Mouse (Mus musculus): ENCODE data around the gene Pxylp1.

The Pxylp1 gene

GRCm38 (mm10) chr9:96890756-96891155, 1.7 kb downstream of the Pxylp1 start:
- DNase-seq (ENCODE audit: low spot score in 2 of 2) = no peak

DNA sequence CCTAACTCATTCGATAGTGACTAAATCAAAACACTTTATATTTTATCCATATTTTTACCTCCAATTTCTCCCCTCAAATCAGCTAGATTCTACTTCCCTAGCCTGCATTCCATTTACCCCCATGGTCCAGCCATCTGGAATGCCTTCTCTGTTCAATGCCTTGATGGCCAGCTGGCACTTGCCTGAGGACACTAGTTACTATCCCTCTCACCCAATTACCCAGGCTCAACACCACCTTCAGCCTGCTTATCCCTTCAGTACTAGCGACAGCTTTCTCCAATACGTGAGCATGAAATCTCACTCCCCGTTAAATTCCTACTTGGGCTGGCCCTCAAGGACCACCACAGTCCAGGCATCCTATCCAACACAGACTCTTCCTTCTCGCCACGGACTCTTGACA, 2.2 kb downstream of the Pxylp1 start:
- DNase-seq (ENCODE audit: low spot score in 2 of 2) = no peak

DNA sequence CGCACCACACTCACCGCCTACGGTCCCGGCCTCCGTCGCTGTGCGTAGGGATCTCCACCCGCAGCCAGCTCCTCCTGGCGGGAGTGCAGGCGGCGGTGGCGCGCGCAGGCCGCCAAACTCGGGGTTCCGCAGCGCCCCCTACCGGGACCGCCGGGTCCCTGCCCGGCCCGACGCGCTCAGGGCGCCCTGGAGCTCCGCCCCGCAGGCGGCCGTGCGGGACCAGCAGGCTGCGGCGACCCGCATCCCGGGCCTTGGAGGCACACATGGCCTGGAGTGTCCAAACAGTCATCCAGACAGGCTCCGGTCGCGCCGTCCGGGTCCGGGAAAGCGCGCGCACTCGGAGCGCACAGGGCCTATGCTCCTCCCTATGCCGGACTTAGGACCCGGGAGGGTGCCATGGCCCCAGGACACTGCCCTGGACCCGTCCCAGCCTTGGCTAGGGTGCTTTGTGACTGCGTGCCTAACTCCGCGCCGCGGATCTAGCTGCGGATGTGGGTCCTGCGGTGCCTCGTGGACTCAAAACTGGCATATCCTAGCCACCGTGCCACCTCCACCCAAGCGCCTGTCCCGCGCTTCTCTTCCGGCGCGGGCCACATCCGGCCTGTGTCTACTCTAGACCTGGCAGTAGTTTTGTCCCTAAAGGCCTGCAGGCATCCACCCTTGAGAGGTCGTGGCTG, 3.0 kb downstream of the Pxylp1 start:
- DNase-seq (ENCODE audit: low spot score in 2 of 2) = peak; percentile 80 to 81

DNA sequence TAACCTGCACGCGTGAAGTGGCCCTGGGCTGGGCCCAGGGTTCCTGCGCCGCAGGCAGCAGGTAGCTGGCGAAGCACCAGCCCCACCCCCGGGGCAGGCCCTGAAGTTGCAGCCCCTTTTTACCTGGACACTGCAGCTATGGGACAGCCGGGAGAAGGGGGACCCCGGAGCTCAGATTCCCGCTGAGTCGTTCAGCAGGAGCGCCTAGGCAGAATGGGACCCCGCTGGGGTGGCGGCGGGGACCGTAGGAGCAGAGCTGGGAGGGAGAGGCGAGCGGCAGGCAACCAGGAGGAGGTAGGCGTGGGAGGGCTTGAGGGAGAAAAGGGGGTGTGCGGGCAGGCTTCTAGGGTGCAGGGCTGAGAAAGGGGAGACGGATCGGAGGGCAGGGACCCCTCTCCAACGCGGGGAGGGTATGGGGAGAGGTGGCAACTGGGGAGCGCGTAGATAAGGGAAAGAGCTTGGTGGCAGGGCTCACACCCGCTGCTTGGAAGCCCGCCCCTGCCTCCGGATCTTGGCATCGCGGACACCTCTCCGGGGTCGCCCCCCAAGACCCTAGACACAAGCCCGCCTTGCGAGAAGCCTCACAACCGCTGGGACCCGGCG, 3.6 kb downstream of the Pxylp1 start:
- DNase-seq (ENCODE audit: low spot score in 2 of 2) = peak; percentile 25 to 42

GRCm38 (mm10) chr9:96887954-96888353, 4.5 kb downstream of the Pxylp1 start:
- DNase-seq (ENCODE audit: low spot score in 2 of 2) = no peak

- DNase-seq (ENCODE audit: low spot score in 2 of 2) = no peak
These were observed 5.0 kb downstream of the Pxylp1 start for GRCm38 (mm10) chr9:96887492-96887891.

- no peak for DNase-seq (ENCODE audit: low spot score in 2 of 2)
These were observed 6.7 kb downstream of the Pxylp1 start for GRCm38 (mm10) chr9:96885781-96886180.

DNA sequence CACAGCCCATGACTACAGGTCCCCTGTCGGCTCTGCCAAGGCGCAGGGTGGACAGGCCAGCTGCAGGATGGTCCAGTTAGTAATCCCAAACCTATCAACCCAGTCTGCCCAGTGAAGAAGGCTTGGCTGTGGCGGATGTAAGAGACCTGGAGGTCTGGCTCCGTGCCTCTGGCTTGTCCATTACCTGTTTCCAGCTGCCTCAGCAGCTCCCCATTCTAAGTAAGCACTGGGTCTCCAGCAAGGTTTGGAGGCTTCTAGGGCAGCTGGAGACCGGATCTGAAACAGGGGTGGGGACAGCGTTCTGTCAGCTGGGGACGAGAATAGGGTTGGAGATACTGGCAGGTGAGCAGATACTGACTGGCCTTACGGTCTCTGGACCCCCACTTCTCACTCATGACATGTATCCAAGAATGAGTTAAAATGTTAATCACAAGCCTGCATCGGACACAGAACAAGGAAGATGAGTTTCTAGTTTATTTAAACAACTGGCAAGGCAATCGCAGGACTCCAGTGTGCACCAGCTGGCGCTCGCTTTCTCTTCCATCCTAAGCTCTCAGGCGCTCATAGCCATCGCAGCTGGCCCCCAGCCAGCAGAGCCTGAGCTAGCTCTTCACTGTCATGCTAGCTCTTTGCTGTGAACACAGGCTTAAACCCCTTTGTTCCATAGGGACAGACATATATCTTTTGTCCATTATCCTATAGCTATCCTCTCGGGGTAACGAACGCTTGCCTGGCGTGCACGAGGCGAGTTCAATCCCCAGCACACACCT, 9.8 kb downstream of the Pxylp1 start:
- DNase-seq (ENCODE audit: low spot score in 2 of 2) = no peak

GRCm38 (mm10) chr9:96881901-96882300, 10.6 kb downstream of the Pxylp1 start:
- no peak for DNase-seq (ENCODE audit: low spot score in 2 of 2)

DNA sequence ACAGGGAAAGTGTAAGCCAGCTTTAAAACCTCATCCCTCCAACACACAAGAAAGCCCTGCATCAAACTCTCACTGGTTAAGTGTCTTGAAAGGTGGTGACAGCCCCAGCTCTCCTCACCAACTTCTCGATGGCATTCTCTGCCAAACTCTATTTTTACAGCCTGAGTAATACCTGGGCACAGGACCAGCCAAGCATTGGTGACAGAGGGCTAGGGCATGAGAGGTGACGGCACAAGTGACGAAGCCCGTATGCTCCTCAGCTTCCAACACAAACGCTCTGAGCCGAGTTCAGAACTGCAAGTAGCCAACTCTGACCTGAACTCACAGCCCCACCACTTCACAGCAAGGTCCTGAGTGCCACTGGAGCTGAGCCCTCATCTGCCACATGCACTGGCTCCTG, 13.4 kb downstream of the Pxylp1 start:
- no peak for DNase-seq (ENCODE audit: low spot score in 2 of 2)

DNA sequence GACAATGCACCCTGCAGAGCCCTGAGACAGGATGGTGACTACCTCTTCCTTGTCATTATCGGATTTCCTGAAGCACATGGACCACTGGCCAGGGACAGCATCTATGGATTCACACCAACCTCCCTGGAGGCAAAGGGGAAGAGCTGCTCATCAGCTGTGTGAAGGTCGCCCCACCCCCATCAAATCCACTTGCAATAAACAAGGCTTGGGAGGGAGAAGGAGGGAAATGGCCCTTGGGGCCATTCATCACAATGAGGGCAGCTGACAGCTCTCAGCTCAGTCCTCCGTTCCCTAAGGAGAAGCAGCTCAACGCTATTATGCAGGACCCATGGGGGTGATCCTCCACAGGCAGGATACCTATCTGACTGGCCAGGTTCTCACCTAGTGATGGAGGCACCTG, 14.0 kb downstream of the Pxylp1 start:
- DNase-seq (ENCODE audit: low spot score in 2 of 2) = no peak

DNA sequence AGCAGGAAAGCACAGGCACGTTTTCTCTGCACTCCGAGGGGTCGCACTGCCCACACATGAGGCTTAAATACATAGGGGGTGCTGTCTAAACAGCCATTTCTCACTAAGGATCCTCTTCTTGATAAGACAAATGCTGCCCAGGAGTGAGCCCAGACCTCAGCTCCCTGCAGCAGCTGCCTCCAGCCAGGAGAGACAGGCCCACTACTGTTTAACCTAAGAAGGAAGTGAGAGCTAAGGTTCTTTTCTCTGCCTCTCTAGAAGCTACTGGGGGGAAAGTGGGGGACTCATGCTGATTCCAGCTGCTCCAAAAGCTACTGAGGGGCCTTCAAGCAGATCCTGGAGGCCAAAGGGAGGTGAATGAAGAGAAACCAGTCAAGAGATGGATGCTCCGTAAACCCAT, 16.8 kb downstream of the Pxylp1 start:
- DNase-seq (ENCODE audit: low spot score in 2 of 2) = no peak

GRCm38 (mm10) chr9:96873082-96873481, 19.4 kb downstream of the Pxylp1 start:
- peak in 1 of 2 experiments; percentile 27 for DNase-seq (ENCODE audit: low spot score in 2 of 2)

GRCm38 (mm10) chr9:96870104-96870503, 22.4 kb downstream of the Pxylp1 start:
- no peak for DNase-seq (ENCODE audit: low spot score in 2 of 2)

- DNase-seq (ENCODE audit: low spot score in 2 of 2) = no peak
These were observed 22.9 kb downstream of the Pxylp1 start for GRCm38 (mm10) chr9:96869542-96869941.

DNA sequence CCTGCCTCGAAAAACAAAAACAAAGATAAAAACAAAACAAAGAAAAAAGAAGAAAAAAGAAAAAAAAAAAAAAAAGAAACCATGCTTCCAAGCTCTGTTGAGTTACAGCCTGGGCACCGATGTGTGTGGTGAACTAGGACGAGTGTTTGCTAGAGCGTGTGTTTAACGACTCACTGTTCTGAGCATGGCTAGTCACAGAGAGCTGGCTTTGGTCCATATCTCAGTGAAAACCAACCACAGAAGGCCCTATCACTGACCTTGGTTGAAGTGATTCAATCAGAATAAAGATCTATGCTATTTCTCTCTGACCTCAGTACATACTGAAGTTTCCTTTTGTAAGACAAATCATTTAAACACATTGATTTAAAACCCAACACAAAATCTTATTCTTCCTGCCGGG, 23.9 kb downstream of the Pxylp1 start:
- no peak for DNase-seq (ENCODE audit: low spot score in 2 of 2)

- DNase-seq (ENCODE audit: low spot score in 2 of 2) = no peak
These were observed 25.3 kb downstream of the Pxylp1 start for GRCm38 (mm10) chr9:96867165-96867564.

- DNase-seq (ENCODE audit: low spot score in 2 of 2) = no peak
These were observed 26.3 kb downstream of the Pxylp1 start for GRCm38 (mm10) chr9:96866196-96866595.

GRCm38 (mm10) chr9:96865473-96866050, 26.9 kb downstream of the Pxylp1 start:
- DNase-seq (ENCODE audit: low spot score in 2 of 2) = no peak

GRCm38 (mm10) chr9:96863539-96863938, 28.9 kb downstream of the Pxylp1 start:
- DNase-seq (ENCODE audit: low spot score in 2 of 2) = no peak

GRCm38 (mm10) chr9:96862836-96863235, 29.6 kb downstream of the Pxylp1 start:
- DNase-seq (ENCODE audit: low spot score in 2 of 2) = no peak

DNA sequence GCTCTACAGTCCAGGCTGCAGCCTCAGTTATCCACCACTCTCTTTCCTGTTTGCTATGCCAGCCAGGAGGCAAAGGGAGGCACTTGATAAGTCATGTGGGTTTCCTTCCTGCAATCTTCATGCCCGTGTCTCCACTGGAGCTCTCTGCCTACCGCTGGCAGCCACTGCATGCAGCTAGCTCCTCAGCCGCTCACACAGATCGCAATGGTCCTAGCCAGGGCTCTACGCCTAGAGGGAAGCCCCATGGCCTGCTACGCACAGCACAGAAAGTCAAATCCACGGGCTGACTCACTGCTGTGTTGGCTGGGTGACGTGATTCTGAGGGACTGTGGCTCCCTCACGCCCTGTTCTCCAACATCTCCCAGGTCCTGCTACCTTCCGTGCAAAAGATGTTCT, 31.4 kb downstream of the Pxylp1 start:
- DNase-seq (ENCODE audit: low spot score in 2 of 2) = no peak

Measured in urinary bladder, postnatal 36 days (tissue).